Mouse (Mus musculus) neural tube, embryonic 12.5 days (tissue): ENCODE data around the gene Galnt4. TPM values are rescaled to one million over a fixed set of nuclear protein-coding genes. Genes with fewer than 3 reads are reported as not detected.
A peak's percentile ranks its signal among the peaks of the same experiment; 100 is the strongest.

ENCODE experiments used
- ATAC-seq: fragments of 200-750 bp; cut with Nextera tagmentation; 2 replicates; pipeline ENCODE4 v1.8.0; 2017; ENCODE audit warnings: low read depth, mild to moderate bottlenecking, moderate TSS enrichment, moderate library complexity; ENCODE audit not compliant: low FRiP score
- H3K27ac ChIP-seq: fragments of 300-500 bp; sonication (generic); 2 replicates; pipeline ENCODE4 v1.5.1; 2016
- H3K27me3 ChIP-seq: fragments of 300-500 bp; sonication (generic); replicated peaks from 2 replicates; pipeline ENCODE4 v1.6.1; 2016; ENCODE audit warnings: mild to moderate bottlenecking
- H3K36me3 ChIP-seq: fragments of 300-500 bp; sonication (generic); 2 replicates; pipeline ENCODE4 v1.6.1; 2016; ENCODE audit warnings: mild to moderate bottlenecking
- H3K4me1 ChIP-seq: fragments of 300-500 bp; sonication (generic); 2 replicates; pipeline ENCODE4 v1.6.1; 2016
- H3K4me2 ChIP-seq: fragments of 300-500 bp; sonication (generic); replicated peaks from 2 replicates; pipeline ENCODE4 v1.6.1; 2016; ENCODE audit warnings: mild to moderate bottlenecking
- H3K4me3 ChIP-seq: fragments of 300-500 bp; sonication (generic); 2 replicates; pipeline ENCODE4 v1.5.1; 2016
- H3K9ac ChIP-seq: fragments of 300-500 bp; sonication (generic); 2 replicates; pipeline ENCODE4 v1.6.1; 2016; ENCODE audit warnings: mild to moderate bottlenecking
- H3K9me3 ChIP-seq: fragments of 300-500 bp; sonication (generic); 2 replicates; pipeline ENCODE4 v1.6.1; 2016; ENCODE audit warnings: mild to moderate bottlenecking
- WGBS: fragments of 180-500 bp; shearing (Covaris S2); methylation state at CpG from one replicate; pipeline ENCODE4 v1.1.7; 2016; 5-methylcytosine and 5-hydroxymethylcytosine counted together
- polyA plus RNA-seq: library from polyadenylated mRNA; unstranded; fragments of >200 nt; fragmentation: Nextera tagmentation; extraction: Ambion mirVana; gene quantifications from 2 replicates; pipeline ENCODE4 v1.2.1, GENCODE M21; 2016

Galnt4 gene
- 4.6 and 5.0 TPM in 2 replicates for polyA plus RNA-seq

DNA sequence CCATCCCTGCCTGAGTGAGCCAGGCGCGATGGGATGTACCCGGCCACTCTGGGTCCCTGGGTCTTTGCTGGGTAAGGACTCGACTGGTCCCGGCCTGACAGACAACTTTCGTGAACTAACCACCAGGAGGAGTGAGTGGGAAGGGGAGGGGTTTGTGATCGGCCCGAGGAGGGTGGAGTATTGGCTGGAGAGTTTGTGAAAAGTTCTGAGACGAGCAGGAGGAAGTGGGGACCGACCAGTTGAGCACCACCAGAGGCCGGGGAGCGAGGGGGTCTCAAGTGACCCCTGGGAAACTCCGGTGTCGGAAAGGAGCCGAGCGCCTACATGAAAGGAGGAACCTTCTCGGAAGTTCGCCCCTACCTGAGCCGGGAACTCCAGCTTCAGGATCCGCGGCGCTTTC is at the start of gene Galnt4:
Gene Galnt4, plus strand, starts transcription at position 196 of the 400 bp plus-strand sequence.
- H3K4me3 ChIP-seq = peak within 1 kb of the TSS; percentile 94
- under 1% methylated on average over 22 of the region's 22 CpGs for WGBS
- peak; percentile 79 for ATAC-seq
- no peaks in the 10 kb centered on the region for H3K9me3 ChIP-seq
- no peaks in the 10 kb centered on the region for H3K27me3 ChIP-seq
- H3K9ac ChIP-seq = peak within 1 kb of the TSS; percentile 89
- peaks cover 21% of the 10 kb centered on the region for H3K36me3 ChIP-seq
- peak within 1 kb of the TSS; percentile 70 for H3K4me2 ChIP-seq
- H3K27ac ChIP-seq = peak within 1 kb of the TSS; percentile 74
- peaks cover 12% of the 10 kb centered on the region for H3K4me1 ChIP-seq

- no peak overlapping the region for H3K4me2 ChIP-seq
- WGBS = 89% methylated on average over 7 of the region's 7 CpGs
- ATAC-seq = no peak
- no peaks in the 10 kb centered on the region for H3K9me3 ChIP-seq
- no peaks in the 10 kb centered on the region for H3K36me3 ChIP-seq
- no peak overlapping the region for H3K4me3 ChIP-seq
- no peaks in the 10 kb centered on the region for H3K27me3 ChIP-seq
- no peak overlapping the region for H3K9ac ChIP-seq
- no peaks in the 10 kb centered on the region for H3K4me1 ChIP-seq
- no peak overlapping the region for H3K27ac ChIP-seq
Observed at GRCm38 (mm10) chr10:99060588-99060987, 47.4 kb upstream of the Galnt4 start.

DNA sequence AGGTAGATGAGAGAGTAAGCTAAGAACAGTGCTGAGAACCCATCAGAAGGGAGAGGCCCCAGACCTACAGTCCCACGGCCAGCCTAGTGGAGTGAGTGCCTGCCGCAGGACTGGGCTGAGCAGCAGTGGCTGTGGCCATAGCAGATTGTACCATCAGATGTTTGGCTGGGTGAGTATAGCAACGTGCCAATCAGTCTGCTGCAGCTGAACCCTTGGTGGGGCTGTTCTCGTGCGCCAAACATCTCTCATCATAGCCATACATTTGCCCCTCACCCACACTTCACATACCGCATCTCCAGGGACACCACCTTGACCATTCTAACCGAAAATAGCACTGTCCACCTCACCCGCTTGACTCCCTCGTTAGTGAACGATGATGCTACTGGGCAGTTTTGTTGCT is 46.5 kb upstream of the Galnt4 start:
- no peak overlapping the region for H3K27ac ChIP-seq
- H3K4me2 ChIP-seq = no peak overlapping the region
- H3K9me3 ChIP-seq = no peaks in the 10 kb centered on the region
- 90% methylated on average over 10 of the region's 10 CpGs for WGBS
- H3K9ac ChIP-seq = no peak overlapping the region
- ATAC-seq = no peak
- no peak overlapping the region for H3K4me3 ChIP-seq
- no peaks in the 10 kb centered on the region for H3K27me3 ChIP-seq
- no peaks in the 10 kb centered on the region for H3K4me1 ChIP-seq
- no peaks in the 10 kb centered on the region for H3K36me3 ChIP-seq

DNA sequence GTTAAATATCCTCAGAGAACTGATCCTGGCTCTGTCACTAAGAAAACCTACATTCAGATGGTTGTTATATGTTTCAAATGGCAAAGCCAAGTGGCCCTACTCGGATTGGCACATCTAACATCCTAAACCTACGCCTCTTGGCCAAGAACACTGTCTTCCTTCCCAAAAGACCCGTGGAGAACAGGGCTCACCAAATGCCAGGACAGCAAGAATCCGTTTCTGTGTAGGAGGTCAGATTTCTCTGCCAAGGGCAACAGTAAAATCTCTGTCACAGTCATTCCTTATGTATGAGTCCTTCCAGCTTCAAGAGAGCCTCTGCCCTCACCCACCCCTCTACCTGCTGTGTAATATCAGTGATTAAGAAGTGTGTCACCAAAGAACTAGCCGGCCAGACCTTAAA is 45.4 kb upstream of the Galnt4 start:
- Histone ChIP-seq H3K4me2 (no peak overlapping the region), H3K4me3 (no peak overlapping the region), H3K27ac (no peak overlapping the region), H3K9ac (no peak overlapping the region), H3K27me3 (no peaks in the 10 kb centered on the region), H3K36me3 (no peaks in the 10 kb centered on the region), H3K4me1 (no peaks in the 10 kb centered on the region), H3K9me3 (no peaks in the 10 kb centered on the region)
- ATAC-seq = no peak
- WGBS = 84% methylated on average over 5 of the region's 5 CpGs

GRCm38 (mm10) chr10:99076113-99076895 is 31.7 kb upstream of the Galnt4 start:
- WGBS = 81% methylated on average over 18 of the region's 18 CpGs
- H3K9me3 ChIP-seq = no peaks in the 10 kb centered on the region

GRCm38 (mm10) chr10:99078621-99079020 is 29.3 kb upstream of the Galnt4 start:
- Histone ChIP-seq H3K27ac (no peak overlapping the region), H3K4me3 (no peak overlapping the region), H3K9me3 (no peaks in the 10 kb centered on the region), H3K4me1 (no peaks in the 10 kb centered on the region), H3K4me2 (no peak overlapping the region), H3K27me3 (no peaks in the 10 kb centered on the region), H3K9ac (no peak overlapping the region), H3K36me3 (no peaks in the 10 kb centered on the region)
- ATAC-seq = no peak
- WGBS = 87% methylated on average over 2 of the region's 2 CpGs

More at GRCm38 (mm10) chr10:99076113-99076895, 31.7 kb upstream of the Galnt4 start:
- H3K27me3 ChIP-seq = no peaks in the 10 kb centered on the region
- no peaks in the 10 kb centered on the region for H3K36me3 ChIP-seq
- H3K27ac ChIP-seq = no peak overlapping the region
- H3K4me1 ChIP-seq = no peaks in the 10 kb centered on the region
- no peak for ATAC-seq
- H3K9ac ChIP-seq = no peak overlapping the region
- H3K4me3 ChIP-seq = no peak overlapping the region
- no peak overlapping the region for H3K4me2 ChIP-seq

DNA sequence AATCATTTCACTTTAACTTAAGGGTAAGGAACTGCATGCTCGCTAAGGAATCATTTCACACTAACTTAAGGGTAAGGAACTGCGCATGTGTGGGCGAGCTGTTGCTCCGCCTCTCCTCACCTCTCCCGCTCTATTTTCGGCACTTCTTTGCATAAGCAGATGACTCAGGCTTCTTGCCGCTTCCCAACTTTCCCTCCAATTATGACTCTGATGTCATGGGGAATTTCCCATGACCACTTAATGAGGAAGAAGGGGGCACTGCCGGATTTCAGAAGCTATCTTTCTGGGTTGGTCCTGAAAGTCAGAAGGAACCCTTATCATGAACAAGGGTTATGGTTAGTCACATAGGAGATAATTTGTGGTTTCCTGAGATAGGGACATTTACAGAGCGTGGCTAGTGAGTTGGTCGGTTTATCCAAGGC is 26.4 kb upstream of the Galnt4 start:
- Histone ChIP-seq H3K36me3 (no peaks in the 10 kb centered on the region), H3K4me2 (no peak overlapping the region), H3K4me3 (no peak overlapping the region), H3K27me3 (no peaks in the 10 kb centered on the region), H3K4me1 (no peaks in the 10 kb centered on the region), H3K9ac (no peak overlapping the region), H3K27ac (no peak overlapping the region), H3K9me3 (no peaks in the 10 kb centered on the region)
- WGBS = 89% methylated on average over 10 of the region's 10 CpGs
- no peak for ATAC-seq

- Histone ChIP-seq H3K4me2 (no peak overlapping the region), H3K9me3 (no peaks in the 10 kb centered on the region), H3K27me3 (no peaks in the 10 kb centered on the region), H3K36me3 (no peaks in the 10 kb centered on the region), H3K4me1 (no peaks in the 10 kb centered on the region), H3K27ac (no peak overlapping the region), H3K4me3 (no peak overlapping the region), H3K9ac (no peak overlapping the region)
- ATAC-seq = no peak
- 88% methylated on average over 14 of the region's 14 CpGs for WGBS
Observed at GRCm38 (mm10) chr10:99083431-99084003, 24.4 kb upstream of the Galnt4 start.

- no peaks in the 10 kb centered on the region for H3K36me3 ChIP-seq
- H3K9me3 ChIP-seq = no peaks in the 10 kb centered on the region
- no peak overlapping the region for H3K9ac ChIP-seq
- peak; percentile 88 for ATAC-seq
- no peak overlapping the region for H3K27ac ChIP-seq
- no peaks in the 10 kb centered on the region for H3K27me3 ChIP-seq
- WGBS = 50% methylated on average over 23 of the region's 23 CpGs
- H3K4me1 ChIP-seq = no peaks in the 10 kb centered on the region
- no peak overlapping the region for H3K4me3 ChIP-seq
- peak overlapping the region; percentile 14 for H3K4me2 ChIP-seq
Observed at GRCm38 (mm10) chr10:99084397-99085239, 23.3 kb upstream of the Galnt4 start.

DNA sequence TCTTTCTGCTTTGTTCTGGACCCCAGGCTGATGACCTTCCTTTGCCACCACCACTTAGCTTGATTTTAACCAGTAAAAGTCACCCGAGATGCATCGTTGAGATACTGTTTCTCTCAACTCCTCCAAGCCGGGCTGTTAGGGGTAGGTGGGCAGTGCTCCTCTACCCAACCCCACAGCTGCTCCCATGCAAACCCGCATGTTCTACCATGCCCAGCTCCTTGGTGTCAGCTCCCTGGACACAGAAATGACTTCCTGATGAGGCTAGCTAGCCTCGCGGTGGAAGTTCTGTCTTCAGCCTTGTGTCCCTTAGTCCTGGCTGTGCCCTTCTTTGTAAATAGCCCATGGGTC is 22.7 kb upstream of the Galnt4 start:
- peak overlapping the region; percentile 14 for H3K4me2 ChIP-seq
- 65% methylated on average over 6 of the region's 6 CpGs for WGBS
- no peaks in the 10 kb centered on the region for H3K36me3 ChIP-seq
- peak; percentile 34; the same call in 1 of the 2 replicates for ATAC-seq
- no peak overlapping the region for H3K4me3 ChIP-seq
- H3K9me3 ChIP-seq = no peaks in the 10 kb centered on the region
- no peaks in the 10 kb centered on the region for H3K27me3 ChIP-seq
- no peaks in the 10 kb centered on the region for H3K4me1 ChIP-seq
- no peak overlapping the region for H3K27ac ChIP-seq
- H3K9ac ChIP-seq = no peak overlapping the region

- H3K4me1 ChIP-seq = no peaks in the 10 kb centered on the region
- H3K27ac ChIP-seq = no peak overlapping the region
- H3K36me3 ChIP-seq = no peaks in the 10 kb centered on the region
- WGBS = 73% methylated on average over 6 of the region's 6 CpGs
- H3K9me3 ChIP-seq = no peaks in the 10 kb centered on the region
- no peak overlapping the region for H3K4me3 ChIP-seq
- H3K27me3 ChIP-seq = no peaks in the 10 kb centered on the region
- ATAC-seq = no peak
- no peak overlapping the region for H3K9ac ChIP-seq
- H3K4me2 ChIP-seq = no peak overlapping the region
Observed at GRCm38 (mm10) chr10:99086029-99086428, 21.9 kb upstream of the Galnt4 start.

GRCm38 (mm10) chr10:99089906-99090305 is 18.1 kb upstream of the Galnt4 start:
- Histone ChIP-seq H3K27ac (no peak overlapping the region), H3K27me3 (no peaks in the 10 kb centered on the region), H3K4me2 (no peak overlapping the region), H3K9ac (no peak overlapping the region), H3K36me3 (no peaks in the 10 kb centered on the region), H3K4me3 (no peak overlapping the region), H3K9me3 (no peaks in the 10 kb centered on the region), H3K4me1 (no peaks in the 10 kb centered on the region)
- no peak for ATAC-seq
- WGBS = 84% methylated on average over 6 of the region's 6 CpGs
